ENCODE assay signal across 9 mouse cellular contexts in the genomic region with DNA sequence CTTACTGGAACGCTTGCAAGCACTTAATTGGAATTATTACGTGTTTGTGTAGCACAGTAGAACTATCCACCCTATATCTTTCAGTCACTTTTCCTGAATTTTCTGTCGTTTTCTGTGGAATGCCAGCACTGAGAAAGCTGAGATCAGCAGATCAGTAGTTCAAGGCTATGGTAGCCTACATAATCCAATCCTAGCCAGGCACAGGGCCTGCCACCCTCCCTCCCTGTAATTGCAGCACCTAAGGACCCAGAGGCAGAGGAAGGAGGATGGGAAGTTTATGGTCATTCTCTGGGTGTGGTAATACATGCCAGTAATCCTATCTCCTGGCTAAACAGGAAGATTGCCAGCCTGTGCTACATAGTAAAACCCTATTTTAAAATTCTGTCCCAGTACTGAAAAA. TPM values are rescaled to one million over a fixed set of nuclear protein-coding genes. Genes with fewer than 3 reads are reported as not detected.
DNase-seq lines count a peak whose midpoint lies in the region; ATAC-seq and TF ChIP-seq lines count a peak whose summit lies in the region.
"Had no signal": no experiment of that assay in that cellular context is flagged by ENCODE, and none has a peak within 500 bp of the region (broad histone marks: within the 10 kb centered on the region; RNA-seq: fewer than 3 reads in every experiment).

No protein-coding gene starts in this region.

- no peak overlapping the region for H3K4me3 ChIP-seq in heart, embryonic 16.5 days (ENCODE audit: low read length)
- H3K4me3 ChIP-seq in E14TG2a.4 (replicated peaks; ENCODE audit: low read length) = peak overlapping the region; percentile 82
- H3K4me3 ChIP-seq in embryonic facial prominence, embryonic 15.5 days (replicated peaks) = no peak overlapping the region
- peak overlapping the region; percentile 96; the same call in 1 of the 2 replicates for H3K4me3 ChIP-seq in liver, postnatal 0 days (ENCODE audit: low read depth, low read length)

- H3K36me3 ChIP-seq in heart, embryonic 16.5 days (ENCODE audit: control insufficient read depth, insufficient read depth) = peaks cover 11% of the 10 kb centered on the region
- peaks cover 25% of the 10 kb centered on the region for H3K36me3 ChIP-seq in E14TG2a.4 (ENCODE audit: insufficient read depth, low read length)
- H3K36me3 ChIP-seq in embryonic facial prominence, embryonic 15.5 days = peaks cover 16% of the 10 kb centered on the region
- peaks cover 12% of the 10 kb centered on the region for H3K36me3 ChIP-seq in liver, postnatal 0 days (replicated peaks; ENCODE audit: insufficient read depth, low read length)

- 69% methylated on average over 3 of the region's 3 CpGs for WGBS in heart, embryonic 16.5 days
- 55% methylated on average over 3 of the region's 3 CpGs for WGBS in embryonic facial prominence, embryonic 15.5 days
- WGBS in liver, postnatal 0 days (ENCODE audit: insufficient replicate concordance) = 60% methylated on average over 3 of the region's 3 CpGs

- no peaks in the 10 kb centered on the region for H3K27me3 ChIP-seq in heart, embryonic 16.5 days (ENCODE audit: control insufficient read depth, insufficient read depth, low read length)
- H3K27me3 ChIP-seq in E14TG2a.4 (ENCODE audit: insufficient read depth, low read length) = no peaks in the 10 kb centered on the region
- H3K27me3 ChIP-seq in embryonic facial prominence, embryonic 15.5 days = no peaks in the 10 kb centered on the region
- H3K27me3 ChIP-seq in liver, postnatal 0 days (ENCODE audit: insufficient read depth, low read length) = no peaks in the 10 kb centered on the region

- H3K27ac ChIP-seq in heart, embryonic 16.5 days (ENCODE audit: low read length) = peak overlapping the region; percentile 48; the same call in 1 of the 2 replicates
- H3K27ac ChIP-seq in embryonic facial prominence, embryonic 15.5 days (replicated peaks) = peak overlapping the region; percentile 99; the same call in 1 of the 2 replicates
- H3K27ac ChIP-seq in liver, postnatal 0 days (ENCODE audit: low read depth) = peak overlapping the region; percentile 100

- no peak for TF ChIP-seq EP300 in liver, postnatal 0 days (IDR thresholded peaks at IDR 0.05; ENCODE audit: low read depth)

- H3K9ac ChIP-seq in heart, embryonic 16.5 days (ENCODE audit: low read length) = 0 out of 2 replicates have a peak overlapping the region, but pooled peaks have one; percentile 2
- no peak overlapping the region for H3K9ac ChIP-seq in embryonic facial prominence, embryonic 15.5 days
- H3K9ac ChIP-seq in liver, postnatal 0 days (replicated peaks) = no peak overlapping the region; the same call in 1 of the 2 replicates

- H3K4me1 ChIP-seq in heart, embryonic 16.5 days (ENCODE audit: control insufficient read depth, insufficient read depth, low read length) = peaks cover 18% of the 10 kb centered on the region
- peaks cover 33% of the 10 kb centered on the region for H3K4me1 ChIP-seq in E14TG2a.4 (replicated peaks; ENCODE audit: low read depth, low read length)
- peaks cover 16% of the 10 kb centered on the region for H3K4me1 ChIP-seq in embryonic facial prominence, embryonic 15.5 days
- H3K4me1 ChIP-seq in liver, postnatal 0 days (ENCODE audit: insufficient read depth) = peaks cover 28% of the 10 kb centered on the region

- no peak for ATAC-seq in heart, embryonic 16.5 days (replicated peaks; ENCODE audit: extremely low read depth, insufficient read depth, low FRiP score)
- no peak for ATAC-seq in embryonic facial prominence, embryonic 15.5 days (ENCODE audit: insufficient number of reproducible peaks, low FRiP score, low TSS enrichment, low read depth)
- no peak for ATAC-seq in liver, postnatal 0 days
- ATAC-seq in monocyte, adult 5-6 weeks (replicated peaks; ENCODE audit: insufficient number of reproducible peaks, low FRiP score, low TSS enrichment, poor library complexity, severe bottlenecking) = no peak

- TF ChIP-seq CTCF in E14TG2a.4 (conservative IDR thresholded peaks at IDR 0.05; ENCODE audit: low read length) = no peak
- no peak for TF ChIP-seq CTCF in liver, postnatal 0 days (IDR thresholded peaks at IDR 0.05; ENCODE audit: low read depth)

- H3K4me2 ChIP-seq in heart, embryonic 16.5 days (ENCODE audit: low read depth, low read length) = peak overlapping the region; percentile 88; the same call in 1 of the 2 replicates
- peak overlapping the region; percentile 56; the same call in 1 of the 2 replicates for H3K4me2 ChIP-seq in embryonic facial prominence, embryonic 15.5 days (replicated peaks)
- H3K4me2 ChIP-seq in liver, postnatal 0 days (ENCODE audit: low read depth, low read length) = peak overlapping the region; percentile 92

- no peak for DNase-seq in heart, adult 8-10 months (ENCODE audit: low spot score)
- peak; percentile 12 for DNase-seq in liver, postnatal 0 days
- DNase-seq in frontal cortex, postnatal 36 days (ENCODE audit: low spot score in 2 of 2) = no peak
- DNase-seq in right cerebral cortex, postnatal 25 days = no peak
- DNase-seq: kidney, postnatal 36 days had no signal

- no peaks in the 10 kb centered on the region for H3K9me3 ChIP-seq in heart, embryonic 16.5 days (replicated peaks; ENCODE audit: control insufficient read depth, low read length)
- H3K9me3 ChIP-seq in E14TG2a.4 (ENCODE audit: low read length) = no peaks in the 10 kb centered on the region
- no peaks in the 10 kb centered on the region for H3K9me3 ChIP-seq in embryonic facial prominence, embryonic 15.5 days (replicated peaks)
- no peaks in the 10 kb centered on the region for H3K9me3 ChIP-seq in liver, postnatal 0 days (ENCODE audit: low read length)

RNA-seq across cellular contexts. Expression of a gene that starts 1.0 kb away (rescaled TPM):
- 1,137 and 1,317 TPM in 2 replicates for polyA plus RNA-seq in heart, embryonic 16.5 days (2015; fragmentation: Nextera tagmentation; extraction: Ambion mirVana)
- total RNA-seq in heart, adult 8-10 months (2022) = 100 to 1,000 TPM; 410 to 451 (median 437) TPM
- 1,531 and 1,570 TPM in 2 replicates for polyA plus RNA-seq in embryonic facial prominence, embryonic 15.5 days (2015; fragmentation: Nextera tagmentation; extraction: Ambion mirVana)
- 872 and 914 TPM in 2 replicates for polyA plus RNA-seq in liver, postnatal 0 days (2015; fragmentation: Nextera tagmentation; extraction: Ambion mirVana)
- 255 to 299 TPM (median 276 TPM) in 3 replicates for total RNA-seq in monocyte, adult 5-6 weeks (2017)

RNA-seq across cellular contexts. Expression of a gene that starts 9.1 kb away (rescaled TPM):
- polyA plus RNA-seq in heart, embryonic 16.5 days (2015; fragmentation: Nextera tagmentation; extraction: Ambion mirVana) = 50.1 and 51.2 TPM in 2 replicates
- 10 to 100 TPM; 23.2 to 32.1 (median 27.7) TPM for total RNA-seq in heart, adult 8-10 months (2022)
- 84.5 and 85.1 TPM in 2 replicates for polyA plus RNA-seq in embryonic facial prominence, embryonic 15.5 days (2015; fragmentation: Nextera tagmentation; extraction: Ambion mirVana)
- 46.1 and 48.9 TPM in 2 replicates for polyA plus RNA-seq in liver, postnatal 0 days (2015; fragmentation: Nextera tagmentation; extraction: Ambion mirVana)
- 85.4 to 110 TPM (median 101 TPM) in 3 replicates for total RNA-seq in monocyte, adult 5-6 weeks (2017)

RNA-seq across cellular contexts. Expression of a gene that starts 12.8 kb away (rescaled TPM):
- 5.3 and 7.3 TPM in 2 replicates for polyA plus RNA-seq in heart, embryonic 16.5 days (2015; fragmentation: Nextera tagmentation; extraction: Ambion mirVana)
- total RNA-seq in heart, adult 8-10 months (2022) = 10 to 100 TPM; 13.8 to 32.7 (median 24.3) TPM
- 2.7 and 6.2 TPM in 2 replicates for polyA plus RNA-seq in embryonic facial prominence, embryonic 15.5 days (2015; fragmentation: Nextera tagmentation; extraction: Ambion mirVana)
- polyA plus RNA-seq in liver, postnatal 0 days (2015; fragmentation: Nextera tagmentation; extraction: Ambion mirVana) = not detected in 2 replicates
- not detected in 3 replicates for total RNA-seq in monocyte, adult 5-6 weeks (2017)

RNA-seq across cellular contexts. Expression of a gene that starts 21.9 kb away (rescaled TPM):
- polyA plus RNA-seq in heart, embryonic 16.5 days (2015; fragmentation: Nextera tagmentation; extraction: Ambion mirVana) = 7.4 and 8.7 TPM in 2 replicates
- 10 to 100 TPM; 38.0 to 50.9 (median 43.4) TPM for total RNA-seq in heart, adult 8-10 months (2022)
- polyA plus RNA-seq in embryonic facial prominence, embryonic 15.5 days (2015; fragmentation: Nextera tagmentation; extraction: Ambion mirVana) = 7.8 and 8.5 TPM in 2 replicates
- polyA plus RNA-seq in liver, postnatal 0 days (2015; fragmentation: Nextera tagmentation; extraction: Ambion mirVana) = 1.0 and 1.4 TPM in 2 replicates
- total RNA-seq in monocyte, adult 5-6 weeks (2017) = 16.1 to 57.8 TPM (median 24.6 TPM) in 3 replicates

RNA-seq across cellular contexts. Expression of a gene that starts 22.0 kb away (rescaled TPM):
- 4.1 and 4.4 TPM in 2 replicates for polyA plus RNA-seq in heart, embryonic 16.5 days (2015; fragmentation: Nextera tagmentation; extraction: Ambion mirVana)
- under 1 TPM; 0.43 to 0.81 (median 0.60) TPM for total RNA-seq in heart, adult 8-10 months (2022)
- 8.7 and 9.4 TPM in 2 replicates for polyA plus RNA-seq in embryonic facial prominence, embryonic 15.5 days (2015; fragmentation: Nextera tagmentation; extraction: Ambion mirVana)
- polyA plus RNA-seq in liver, postnatal 0 days (2015; fragmentation: Nextera tagmentation; extraction: Ambion mirVana) = 0.90 and 1.2 TPM in 2 replicates
- total RNA-seq in monocyte, adult 5-6 weeks (2017) = 0.87 TPM in 1 of 3 replicates, not detected in the others

Comparison
In these comparisons a context has a peak if more than half of its experiments do, and no peak if none do; other contexts are left out.
1. H3K27ac ChIP-seq: peak in every context shown above with its lines; median percentile 100 in liver, postnatal 0 days; 99 in embryonic facial prominence, embryonic 15.5 days; 48 in heart, embryonic 16.5 days.
2. H3K4me3 ChIP-seq: peak in E14TG2a.4 (single experiment) and liver, postnatal 0 days (single experiment); none in heart, embryonic 16.5 days (single experiment) and embryonic facial prominence, embryonic 15.5 days (single experiment).
3. Peak in every context shown above with its lines, with median percentiles within 50 percentile points of each other: H3K4me2 ChIP-seq.